In the genomic region with DNA sequence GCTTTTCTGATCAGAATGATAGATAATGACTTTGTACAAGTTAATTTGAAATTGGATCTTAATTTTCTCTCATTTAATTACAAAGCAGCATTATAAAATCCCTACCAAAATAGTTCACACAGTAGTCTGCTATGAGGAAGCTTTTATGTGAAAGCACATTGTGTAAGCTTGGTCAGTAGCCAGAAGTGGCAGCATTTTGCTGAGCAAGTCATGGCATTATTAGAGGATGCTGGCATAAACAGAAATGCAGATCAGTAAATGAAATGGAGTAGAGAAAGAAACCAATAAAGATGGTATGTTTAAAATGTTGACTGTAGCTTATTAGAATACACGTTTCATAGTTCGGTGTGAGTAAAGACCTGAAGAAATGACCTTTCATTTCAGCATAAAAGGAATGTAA, we compare ENCODE assay signal across 20 mouse cellular contexts.
A peak's percentile ranks its signal among the peaks of the same experiment; 100 is the strongest.
DNase-seq lines count a peak whose midpoint lies in the region; ATAC-seq and TF ChIP-seq lines count a peak whose summit lies in the region.
"Had no signal": no experiment of that assay in that cellular context is flagged by ENCODE, and none has a peak within 500 bp of the region (broad histone marks: within the 10 kb centered on the region; RNA-seq: fewer than 3 reads in every experiment).

No protein-coding gene starts in this region.

- no peak for DNase-seq in cerebellum, adult 11 months
- DNase-seq in hindbrain, postnatal 0 days (ENCODE audit: low spot score) = peak; percentile 23
- DNase-seq in hindbrain, embryonic 11.5 days (ENCODE audit: low spot score) = no peak
- DNase-seq in midbrain, embryonic 14.5 days = peak; percentile 5
- DNase-seq in midbrain, embryonic 11.5 days (ENCODE audit: low spot score, missing footprints) = no peak
- DNase-seq in layer of hippocampus, adult 9-11 months = peak; percentile 9
- DNase-seq in frontal cortex, postnatal 10 days (ENCODE audit: low spot score in 2 of 2) = no peak
- DNase-seq: adrenal gland, postnatal 25 days; gastrocnemius, postnatal 10 days; heart, postnatal 4 days; lung, postnatal 10 days had no signal

- no peaks in the 10 kb centered on the region for H3K4me1 ChIP-seq in hindbrain, postnatal 0 days (ENCODE audit: insufficient read depth, low read length)
- H3K4me1 ChIP-seq in hindbrain, embryonic 11.5 days (replicated peaks; ENCODE audit: control insufficient read depth, insufficient read depth, low read length) = no peaks in the 10 kb centered on the region
- H3K4me1 ChIP-seq in midbrain, embryonic 14.5 days (ENCODE audit: control insufficient read depth, insufficient read depth, low read length) = no peaks in the 10 kb centered on the region
- no peaks in the 10 kb centered on the region for H3K4me1 ChIP-seq in midbrain, embryonic 11.5 days (ENCODE audit: control insufficient read depth, insufficient read depth, low read length)
- H3K4me1 ChIP-seq: embryonic facial prominence, embryonic 12.5 days; limb, embryonic 12.5 days; megakaryocyte, embryonic 14.5 days; stomach, embryonic 15.5 days had no signal

- H3K9ac ChIP-seq in hindbrain, postnatal 0 days (replicated peaks; ENCODE audit: low read length) = no peak overlapping the region
- no peak overlapping the region for H3K9ac ChIP-seq in hindbrain, embryonic 11.5 days (ENCODE audit: low read depth, low read length)
- H3K9ac ChIP-seq in midbrain, embryonic 14.5 days (replicated peaks; ENCODE audit: low read length) = no peak overlapping the region
- no peak overlapping the region for H3K9ac ChIP-seq in midbrain, embryonic 11.5 days (ENCODE audit: low read length)
- H3K9ac ChIP-seq: embryonic facial prominence, embryonic 12.5 days; limb, embryonic 12.5 days; liver, embryonic 14.5 days; stomach, embryonic 15.5 days had no signal

- ATAC-seq in cerebellum, adult (ENCODE audit: insufficient number of reproducible peaks, low FRiP score, low TSS enrichment) = peak; percentile 76
- no peak for ATAC-seq in hindbrain, postnatal 0 days
- ATAC-seq in hindbrain, embryonic 11.5 days (ENCODE audit: low FRiP score) = no peak
- ATAC-seq in midbrain, embryonic 14.5 days (ENCODE audit: low FRiP score, low TSS enrichment) = no peak
- no peak for ATAC-seq in midbrain, embryonic 11.5 days (ENCODE audit: low FRiP score)
- ATAC-seq: CD4-positive, CD25-positive, alpha-beta regulatory T cell, adult 4 months; hindbrain, embryonic 16.5 days; intestine, postnatal 0 days had no signal

- 56% methylated on average over 2 of the region's 2 CpGs for WGBS in hindbrain, postnatal 0 days
- 84% methylated on average over 2 of the region's 2 CpGs for WGBS in hindbrain, embryonic 11.5 days
- WGBS in midbrain, embryonic 14.5 days = 81% methylated on average over 2 of the region's 2 CpGs
- 85% methylated on average over 2 of the region's 2 CpGs for WGBS in midbrain, embryonic 11.5 days

- no peaks in the 10 kb centered on the region for H3K36me3 ChIP-seq in hindbrain, postnatal 0 days (ENCODE audit: insufficient read depth, low read length)
- no peaks in the 10 kb centered on the region for H3K36me3 ChIP-seq in hindbrain, embryonic 11.5 days (ENCODE audit: control insufficient read depth, insufficient read depth, low read length)
- no peaks in the 10 kb centered on the region for H3K36me3 ChIP-seq in midbrain, embryonic 14.5 days (ENCODE audit: control insufficient read depth, insufficient read depth, low read length)
- H3K36me3 ChIP-seq in midbrain, embryonic 11.5 days (ENCODE audit: control insufficient read depth, insufficient read depth, low read length) = no peaks in the 10 kb centered on the region
- H3K36me3 ChIP-seq: embryonic facial prominence, embryonic 12.5 days; limb, embryonic 12.5 days; stomach, embryonic 15.5 days had no signal

- H3K4me3 ChIP-seq in hindbrain, postnatal 0 days (ENCODE audit: low read length) = no peak overlapping the region
- H3K4me3 ChIP-seq in hindbrain, embryonic 11.5 days (ENCODE audit: low read depth, low read length) = no peak overlapping the region
- no peak overlapping the region for H3K4me3 ChIP-seq in midbrain, embryonic 14.5 days (replicated peaks; ENCODE audit: low read depth, low read length)
- no peak overlapping the region for H3K4me3 ChIP-seq in midbrain, embryonic 11.5 days (ENCODE audit: low read depth, low read length)
- H3K4me3 ChIP-seq: embryonic facial prominence, embryonic 12.5 days; limb, embryonic 12.5 days; megakaryocyte, embryonic 14.5 days; stomach, embryonic 15.5 days had no signal

- H3K27ac ChIP-seq in hindbrain, postnatal 0 days = no peak overlapping the region
- no peak overlapping the region for H3K27ac ChIP-seq in hindbrain, embryonic 11.5 days (ENCODE audit: low read depth, low read length)
- H3K27ac ChIP-seq in midbrain, embryonic 14.5 days (replicated peaks; ENCODE audit: low read depth, low read length) = no peak overlapping the region
- H3K27ac ChIP-seq in midbrain, embryonic 11.5 days (ENCODE audit: low read depth, low read length) = no peak overlapping the region
- H3K27ac ChIP-seq: embryonic facial prominence, embryonic 12.5 days; limb, embryonic 12.5 days; liver, embryonic 14.5 days; stomach, embryonic 15.5 days had no signal

- no peaks in the 10 kb centered on the region for H3K27me3 ChIP-seq in hindbrain, postnatal 0 days (ENCODE audit: insufficient read depth, low read length)
- no peaks in the 10 kb centered on the region for H3K27me3 ChIP-seq in hindbrain, embryonic 11.5 days (ENCODE audit: control insufficient read depth, insufficient read depth, low read length)
- H3K27me3 ChIP-seq in midbrain, embryonic 14.5 days (ENCODE audit: control insufficient read depth, insufficient read depth, low read length) = no peaks in the 10 kb centered on the region
- H3K27me3 ChIP-seq in midbrain, embryonic 11.5 days (ENCODE audit: control insufficient read depth, insufficient read depth, low read length) = no peaks in the 10 kb centered on the region
- H3K27me3 ChIP-seq: embryonic facial prominence, embryonic 12.5 days; limb, embryonic 12.5 days; megakaryocyte, embryonic 14.5 days; stomach, embryonic 15.5 days had no signal

- H3K4me2 ChIP-seq in hindbrain, postnatal 0 days (ENCODE audit: low read depth, low read length) = no peak overlapping the region
- no peak overlapping the region for H3K4me2 ChIP-seq in hindbrain, embryonic 11.5 days (replicated peaks; ENCODE audit: low read depth, low read length)
- H3K4me2 ChIP-seq in midbrain, embryonic 14.5 days (ENCODE audit: low read length) = no peak overlapping the region
- H3K4me2 ChIP-seq in midbrain, embryonic 11.5 days = no peak overlapping the region
- H3K4me2 ChIP-seq: embryonic facial prominence, embryonic 12.5 days; limb, embryonic 12.5 days; stomach, embryonic 15.5 days had no signal

- no peaks in the 10 kb centered on the region for H3K9me3 ChIP-seq in hindbrain, postnatal 0 days (ENCODE audit: low read length)
- no peaks in the 10 kb centered on the region for H3K9me3 ChIP-seq in hindbrain, embryonic 11.5 days (ENCODE audit: control insufficient read depth, low read length)
- H3K9me3 ChIP-seq in midbrain, embryonic 14.5 days (ENCODE audit: control insufficient read depth, low read length) = no peaks in the 10 kb centered on the region
- H3K9me3 ChIP-seq in midbrain, embryonic 11.5 days (ENCODE audit: control insufficient read depth, low read length) = no peaks in the 10 kb centered on the region
- H3K9me3 ChIP-seq: embryonic facial prominence, embryonic 12.5 days; limb, embryonic 12.5 days; megakaryocyte, embryonic 14.5 days; stomach, embryonic 15.5 days had no signal

- TF ChIP-seq CTCF in hindbrain, postnatal 0 days (IDR thresholded peaks at IDR 0.05; ENCODE audit: low read depth) = no peak

Comparison
In these comparisons a context has a peak if more than half of its experiments do, and no peak if none do; other contexts are left out.
1. DNase-seq: peak in hindbrain, postnatal 0 days (single experiment), midbrain, embryonic 14.5 days (single experiment) and layer of hippocampus, adult 9-11 months (single experiment); none in cerebellum, adult 11 months (single experiment), hindbrain, embryonic 11.5 days (single experiment), midbrain, embryonic 11.5 days (single experiment) and frontal cortex, postnatal 10 days (0 of 2).